Mouse (Mus musculus) small intestine, adult 2 months (tissue): ENCODE results near the gene Tmem30b.

ENCODE experiments used
- CTCF ChIP-seq: fragments of 200-500 bp; IDR thresholded peaks from 2 replicates; pipeline ENCODE4 v1.5.1; 2012; ENCODE audit warnings: low read depth, mild to moderate bottlenecking, control low read depth, inconsistent platforms, low read length, moderate library complexity, mixed read lengths; ENCODE audit not compliant: insufficient replicate concordance, insufficient read length; ENCODE audit errors: extremely low read depth
- POLR2A ChIP-seq: fragments of 200-500 bp; IDR thresholded peaks from 2 replicates; pipeline ENCODE4 v1.6.1; 2012; ENCODE audit warnings: low read depth, mild to moderate bottlenecking, control low read depth, inconsistent platforms, low read length, moderate library complexity

DNA sequence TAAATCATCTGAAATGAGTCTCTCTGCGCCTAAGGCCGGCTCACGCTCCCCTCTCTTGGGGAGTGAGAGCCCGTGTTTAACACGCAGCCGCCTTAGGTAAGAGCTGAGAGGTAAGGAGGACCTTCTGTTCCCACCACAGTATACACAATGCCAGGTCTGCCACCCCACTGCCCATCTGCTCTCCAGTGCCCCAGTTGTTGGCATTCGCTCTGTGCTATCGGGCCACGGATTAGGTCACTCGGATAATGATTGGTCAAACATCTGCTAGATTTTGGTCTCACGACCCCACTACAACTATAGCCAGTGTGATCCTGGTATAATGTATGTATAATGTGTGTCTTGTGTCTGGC is 19.4 kb upstream of the Tmem30b start:
- TF ChIP-seq CTCF: no peak
- no peak for TF ChIP-seq POLR2A
